Comparison of ENCODE assay signal across 8 mouse cellular contexts in genomic region chr2:150608872-150609560, GRCm38 (mm10). TPM values are rescaled to one million over a fixed set of nuclear protein-coding genes. Genes with fewer than 3 reads are reported as not detected.
DNase-seq lines count a peak whose midpoint lies in the region; ATAC-seq and TF ChIP-seq lines count a peak whose summit lies in the region.

No protein-coding gene starts in this region.

- H3K27ac ChIP-seq in forebrain, embryonic 11.5 days (ENCODE audit: low read depth, low read length), result no peak overlapping the region
- H3K27ac ChIP-seq in hindbrain, embryonic 14.5 days, result peak overlapping the region; percentile 51
- H3K27ac ChIP-seq in lung, postnatal 0 days (ENCODE audit: low read length), result no peak overlapping the region; the same call in none of the 2 replicates

- H3K27me3 ChIP-seq in Patski, result peaks cover 6% of the 10 kb centered on the region
- no peaks in the 10 kb centered on the region for H3K27me3 ChIP-seq in forebrain, embryonic 11.5 days (ENCODE audit: control insufficient read depth, insufficient read depth, low read length)
- no peaks in the 10 kb centered on the region for H3K27me3 ChIP-seq in hindbrain, embryonic 14.5 days (ENCODE audit: control insufficient read depth, insufficient read depth, low read length)
- no peaks in the 10 kb centered on the region for H3K27me3 ChIP-seq in lung, postnatal 0 days (replicated peaks; ENCODE audit: insufficient read depth, low read length)

- peak overlapping the region; percentile 69 for H3K4me2 ChIP-seq in forebrain, embryonic 11.5 days (ENCODE audit: low read depth, low read length, severe bottlenecking)
- H3K4me2 ChIP-seq in hindbrain, embryonic 14.5 days (replicated peaks), result peak overlapping the region; percentile 78
- peak overlapping the region; percentile 93 for H3K4me2 ChIP-seq in lung, postnatal 0 days (replicated peaks; ENCODE audit: low read depth, low read length)

- no peak for TF ChIP-seq EP300 in lung, postnatal 0 days (IDR thresholded peaks at IDR 0.05)

- no peaks in the 10 kb centered on the region for H3K4me1 ChIP-seq in forebrain, embryonic 11.5 days (replicated peaks; ENCODE audit: control insufficient read depth, insufficient read depth, low read length)
- peaks cover 10% of the 10 kb centered on the region for H3K4me1 ChIP-seq in hindbrain, embryonic 14.5 days (replicated peaks; ENCODE audit: control insufficient read depth, insufficient read depth, low read length)
- H3K4me1 ChIP-seq in lung, postnatal 0 days (ENCODE audit: insufficient read depth, low read depth, low read length), result no peaks in the 10 kb centered on the region

- H3K9ac ChIP-seq in forebrain, embryonic 11.5 days (ENCODE audit: low read length), result peak overlapping the region; percentile 69
- peak overlapping the region; percentile 87 for H3K9ac ChIP-seq in hindbrain, embryonic 14.5 days
- H3K9ac ChIP-seq in lung, postnatal 0 days (replicated peaks; ENCODE audit: low read depth), result no peak overlapping the region; the same call in 1 of the 2 replicates

- under 1% methylated on average over 10 of the region's 10 CpGs for WGBS in forebrain, embryonic 11.5 days
- WGBS in hindbrain, embryonic 14.5 days, result 1% methylated on average over 10 of the region's 10 CpGs
- WGBS in lung, postnatal 0 days, result under 1% methylated on average over 10 of the region's 10 CpGs

- no peaks in the 10 kb centered on the region for H3K9me3 ChIP-seq in forebrain, embryonic 11.5 days (ENCODE audit: control insufficient read depth, low read length)
- H3K9me3 ChIP-seq in hindbrain, embryonic 14.5 days (ENCODE audit: control insufficient read depth, low read length), result no peaks in the 10 kb centered on the region
- H3K9me3 ChIP-seq in lung, postnatal 0 days (ENCODE audit: low read length), result no peaks in the 10 kb centered on the region

- H3K4me3 ChIP-seq in forebrain, embryonic 11.5 days (ENCODE audit: low read depth, low read length), result peak overlapping the region; percentile 80
- peak overlapping the region; percentile 82 for H3K4me3 ChIP-seq in hindbrain, embryonic 14.5 days (replicated peaks; ENCODE audit: low read length)
- H3K4me3 ChIP-seq in lung, postnatal 0 days (ENCODE audit: low read depth, low read length), result peak overlapping the region; percentile 87

- no peaks in the 10 kb centered on the region for H3K36me3 ChIP-seq in forebrain, embryonic 11.5 days (ENCODE audit: control insufficient read depth, insufficient read depth, low read length)
- no peaks in the 10 kb centered on the region for H3K36me3 ChIP-seq in hindbrain, embryonic 14.5 days (replicated peaks; ENCODE audit: control insufficient read depth, insufficient read depth)
- H3K36me3 ChIP-seq in lung, postnatal 0 days (ENCODE audit: insufficient read depth, low read length), result no peaks in the 10 kb centered on the region

- peak; percentile 72 for TF ChIP-seq CTCF in Patski (IDR thresholded peaks at IDR 0.05)
- TF ChIP-seq CTCF in lung, postnatal 0 days (IDR thresholded peaks at IDR 0.05), result peak; percentile 93

- in situ Hi-C loops in Patski (cut with MboI; ENCODE audit: low pct_unique_long_range_greater_than_20kb), result loop anchor here (5.0 kb wide), 2 partner anchors 63 to 138 kb away; partner anchors contain the start of gene Entpd6

- POLR2A ChIA-PET in Patski (lab: Charles Lee), result no interaction called here

- DNase-seq in Patski (ENCODE audit: low read depth, low spot score), result peak; percentile 24
- peak; percentile 82 for DNase-seq in c-Kit-positive CD71-positive TER-119-positive erythroid progenitor cells, embryonic 14.5 days (ENCODE audit: low spot score)
- peak; percentile 55 for DNase-seq in forebrain, embryonic 11.5 days (ENCODE audit: low spot score)
- peak; percentile 90 for DNase-seq in hindbrain, embryonic 14.5 days (ENCODE audit: low spot score)
- peak; percentile 64 to 90 for DNase-seq in layer of hippocampus, postnatal 14 days (ENCODE audit: low spot score in 2 of 2)
- DNase-seq in lung, postnatal 0 days (ENCODE audit: low spot score), result peak; percentile 89
- DNase-seq in retina, embryonic 14.5 days (ENCODE audit: low spot score), result peak; percentile 91
- peak; percentile 71 for DNase-seq in yolk sac, embryonic 10.5 days (ENCODE audit: low spot score)

- peak; percentile 74 for ATAC-seq in Patski
- ATAC-seq in forebrain, embryonic 11.5 days (replicated peaks; ENCODE audit: low FRiP score), result peak; percentile 68
- ATAC-seq in hindbrain, embryonic 14.5 days (ENCODE audit: low FRiP score), result peak; percentile 61
- ATAC-seq in lung, postnatal 0 days, result peak; percentile 57

- CTCF ChIA-PET in Patski (lab: Charles Lee), result interaction anchor here (1.1 to 1.5 kb wide), 2 partner anchors 64 to 66 kb away, joined by 3 read pairs; no protein-coding TSS in a partner anchor

RNA-seq across cellular contexts. Expression of gene Apmap, which starts 0.6 kb away (rescaled TPM):
- 68.9 TPM for polyA plus RNA-seq in Patski (2021)
- 38.4 and 38.9 TPM in 2 replicates for polyA plus RNA-seq in forebrain, embryonic 11.5 days (2014; fragmentation: Nextera tagmentation; extraction: Ambion mirVana)
- polyA plus RNA-seq in hindbrain, embryonic 14.5 days (2014; fragmentation: Nextera tagmentation; extraction: Ambion mirVana), result 41.6 and 42.6 TPM in 2 replicates
- 10 to 100 TPM; 55.4 to 59.9 TPM for total RNA-seq in layer of hippocampus, postnatal 14 days (2021)
- 44.1 and 50.7 TPM in 2 replicates for polyA plus RNA-seq in lung, postnatal 0 days (2015; fragmentation: Nextera tagmentation; extraction: Ambion mirVana)

RNA-seq across cellular contexts. Expression of gene Cst7, which starts 38.8 kb away (rescaled TPM):
- not detected for polyA plus RNA-seq in Patski (2021)
- 0.91 TPM in 1 of 2 replicates, not detected in the other for polyA plus RNA-seq in forebrain, embryonic 11.5 days (2014; fragmentation: Nextera tagmentation; extraction: Ambion mirVana)
- 0.43 and 0.54 TPM in 2 replicates for polyA plus RNA-seq in hindbrain, embryonic 14.5 days (2014; fragmentation: Nextera tagmentation; extraction: Ambion mirVana)
- not detected for total RNA-seq in layer of hippocampus, postnatal 14 days (2021)
- 0.32 and 0.46 TPM in 2 replicates for polyA plus RNA-seq in lung, postnatal 0 days (2015; fragmentation: Nextera tagmentation; extraction: Ambion mirVana)

RNA-seq across cellular contexts. Expression of gene Acss1, which starts 59.3 kb away (rescaled TPM):
- 0.77 TPM for polyA plus RNA-seq in Patski (2021)
- 46.6 and 46.8 TPM in 2 replicates for polyA plus RNA-seq in forebrain, embryonic 11.5 days (2014; fragmentation: Nextera tagmentation; extraction: Ambion mirVana)
- 14.8 and 18.2 TPM in 2 replicates for polyA plus RNA-seq in hindbrain, embryonic 14.5 days (2014; fragmentation: Nextera tagmentation; extraction: Ambion mirVana)
- 10 to 100 TPM; 20.5 to 21.0 TPM for total RNA-seq in layer of hippocampus, postnatal 14 days (2021)
- 12.9 and 13.4 TPM in 2 replicates for polyA plus RNA-seq in lung, postnatal 0 days (2015; fragmentation: Nextera tagmentation; extraction: Ambion mirVana)

Comparison
In these comparisons a context has a peak if more than half of its experiments do, and no peak if none do; other contexts are left out.
1. DNase-seq: peak in every context shown above with its lines; median percentile 91 in retina, embryonic 14.5 days; 90 in hindbrain, embryonic 14.5 days; 89 in lung, postnatal 0 days; 82 in c-Kit-positive CD71-positive TER-119-positive erythroid progenitor cells, embryonic 14.5 days; 77 in layer of hippocampus, postnatal 14 days; 71 in yolk sac, embryonic 10.5 days; 55 in forebrain, embryonic 11.5 days; 24 in Patski.